Mouse (Mus musculus): ENCODE data around the gene Coro2b. TPM values are rescaled to one million over a fixed set of nuclear protein-coding genes. Genes with fewer than 3 reads are reported as not detected.

Coro2b gene
- total RNA-seq, 4 experiments from 2014 or later, result 12.4 to 20.2 (median 18.2) TPM

DNA sequence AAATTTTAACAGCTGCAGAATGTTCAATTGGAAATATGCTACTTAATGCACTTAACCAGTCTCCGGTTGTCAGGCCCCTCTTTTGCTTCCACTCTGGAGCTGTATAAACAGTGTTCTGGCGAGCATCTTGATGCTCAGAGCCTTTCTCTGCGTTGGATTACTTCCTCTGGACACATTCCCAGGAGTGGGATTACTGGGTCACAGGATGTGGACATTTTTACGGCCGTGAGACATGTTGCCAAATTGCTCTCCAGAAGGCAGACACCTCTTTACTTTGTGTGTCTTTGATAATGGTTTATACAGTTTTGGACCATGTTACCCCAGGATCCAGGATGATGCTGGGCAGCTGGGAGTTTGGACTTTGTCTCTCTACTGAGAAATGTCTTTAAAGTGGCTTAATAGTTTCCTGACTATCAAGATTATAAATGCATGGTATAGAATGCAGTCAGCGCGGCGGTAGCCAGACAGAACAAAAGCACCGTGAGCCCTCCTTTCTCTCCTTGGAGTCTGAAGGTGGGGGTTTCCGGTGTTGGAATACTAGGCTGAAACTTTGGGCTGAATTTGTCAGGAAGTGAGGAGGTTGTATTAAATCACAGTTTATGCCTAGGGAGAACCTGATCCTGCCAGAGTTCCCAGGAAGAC lies 23.2 kb downstream of the Coro2b start:
- no peak for DNase-seq

GRCm38 (mm10) chr9:62510530-62510936 lies 26.3 kb downstream of the Coro2b start:
- no peak for DNase-seq

DNA sequence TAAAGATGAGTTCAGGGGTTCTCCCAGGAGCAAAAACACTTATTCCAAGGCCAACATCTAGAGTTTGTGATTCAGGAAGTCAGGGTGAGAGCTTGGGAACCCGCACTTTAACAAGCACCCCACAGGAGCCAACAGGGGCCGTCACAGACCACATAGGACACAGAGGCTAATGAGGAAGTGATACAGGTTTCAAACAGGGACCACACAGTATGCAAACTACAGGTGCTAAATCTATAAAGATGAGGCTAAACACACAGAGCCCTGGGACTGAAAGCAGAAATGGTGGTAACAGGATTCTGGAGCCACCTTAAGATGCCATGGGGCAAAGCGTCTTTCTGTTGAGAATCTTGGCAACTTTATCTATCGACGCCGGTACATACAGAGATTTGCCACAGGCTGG lies 27.2 kb downstream of the Coro2b start:
- no peak for DNase-seq

GRCm38 (mm10) chr9:62508740-62509524 lies 27.9 kb downstream of the Coro2b start:
- no peak for DNase-seq

DNA sequence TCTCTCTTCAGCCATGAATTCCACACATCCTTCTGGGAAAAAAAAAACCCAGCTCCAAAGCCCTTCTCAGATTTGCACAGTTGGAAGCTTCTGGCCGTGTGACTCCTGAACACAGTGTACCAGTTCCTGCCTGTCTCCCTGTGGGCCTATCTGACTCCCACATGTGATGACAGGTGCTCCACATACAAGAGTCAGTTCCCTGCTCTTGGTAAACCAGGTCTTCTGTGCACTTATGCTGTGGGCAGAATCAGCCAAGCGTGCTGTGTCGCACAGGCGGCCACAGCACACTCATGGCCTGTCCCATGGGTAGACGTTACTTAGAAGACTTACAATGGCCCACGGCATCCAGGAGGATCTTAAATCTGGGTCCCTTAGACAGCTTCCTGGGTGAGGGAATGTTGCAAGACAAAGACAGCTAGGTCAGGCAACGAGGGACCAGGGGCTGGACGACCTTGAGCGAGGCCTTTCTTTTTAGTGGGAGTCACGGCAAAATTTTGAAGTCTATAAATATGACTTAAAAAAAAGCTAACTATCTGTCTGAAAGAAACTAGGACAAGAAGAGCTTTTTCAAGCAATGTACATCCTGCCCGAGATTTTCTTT lies 30.3 kb downstream of the Coro2b start:
- no peak for DNase-seq

DNA sequence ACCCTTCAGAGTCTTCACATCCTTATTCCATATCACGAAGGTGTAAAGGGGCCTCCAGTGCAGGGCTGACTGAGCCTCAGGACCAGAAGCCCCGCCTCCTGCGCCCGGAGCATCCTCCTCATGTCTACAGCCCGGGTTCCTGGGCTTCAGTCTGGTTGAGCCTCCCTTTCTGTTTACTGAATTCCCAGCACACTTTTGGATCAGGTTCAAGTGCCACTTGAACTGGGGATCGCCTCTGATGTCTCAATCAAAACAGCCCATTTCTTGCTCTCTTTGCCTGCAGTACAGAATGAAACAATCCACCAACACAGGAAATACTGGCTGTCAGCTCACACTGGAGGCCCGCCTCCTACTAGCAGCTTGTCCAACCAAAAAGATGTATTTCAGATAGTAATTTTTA lies 32.7 kb downstream of the Coro2b start:
- no peak for DNase-seq

DNA sequence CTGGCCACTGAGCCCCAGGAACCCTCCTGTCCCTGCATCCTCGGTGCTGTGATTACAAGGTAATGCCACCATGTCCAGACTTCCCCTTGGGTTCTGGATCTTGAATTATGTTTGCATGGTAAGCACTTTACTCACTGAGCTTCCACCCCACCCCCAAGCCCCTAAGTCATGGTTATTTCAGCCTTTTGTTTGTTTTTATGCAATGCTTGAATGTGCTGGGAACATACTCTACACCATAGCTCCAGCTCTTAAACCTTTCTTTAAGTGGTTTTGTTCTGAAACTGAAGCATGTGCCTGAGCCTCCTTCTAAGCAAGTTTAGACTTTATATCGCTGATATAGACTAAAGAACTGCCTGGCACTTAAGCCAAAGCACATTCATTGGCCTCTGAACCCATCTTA lies 34.5 kb downstream of the Coro2b start:
- DNase-seq, result no peak

DNA sequence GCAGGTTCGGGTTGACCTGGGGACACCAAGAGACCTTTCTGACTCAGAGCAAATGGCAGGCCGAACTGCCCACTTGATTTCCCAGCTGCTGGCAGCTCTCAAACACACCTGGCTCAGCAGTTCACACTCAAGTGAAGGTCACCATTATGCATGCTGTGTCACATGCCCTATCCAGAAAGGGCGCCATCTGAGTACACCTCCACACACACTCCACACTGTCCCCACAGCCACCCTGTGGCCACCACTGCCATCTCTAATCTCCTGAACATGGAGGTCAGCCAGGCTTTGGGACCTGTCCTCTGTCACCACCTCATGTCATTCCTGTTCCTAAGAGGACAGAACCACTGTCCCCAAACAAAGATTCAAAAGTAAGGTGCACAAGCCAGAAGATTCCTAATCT lies 35.3 kb downstream of the Coro2b start:
- DNase-seq, result no peak

- DNase-seq, result no peak
Measured at GRCm38 (mm10) chr9:62500007-62500406, 36.8 kb downstream of the Coro2b start.

- DNase-seq, result no peak
Measured at GRCm38 (mm10) chr9:62498945-62499344, 37.9 kb downstream of the Coro2b start.

- DNase-seq, result no peak
Measured at GRCm38 (mm10) chr9:62497135-62498092, 39.4 kb downstream of the Coro2b start.

DNA sequence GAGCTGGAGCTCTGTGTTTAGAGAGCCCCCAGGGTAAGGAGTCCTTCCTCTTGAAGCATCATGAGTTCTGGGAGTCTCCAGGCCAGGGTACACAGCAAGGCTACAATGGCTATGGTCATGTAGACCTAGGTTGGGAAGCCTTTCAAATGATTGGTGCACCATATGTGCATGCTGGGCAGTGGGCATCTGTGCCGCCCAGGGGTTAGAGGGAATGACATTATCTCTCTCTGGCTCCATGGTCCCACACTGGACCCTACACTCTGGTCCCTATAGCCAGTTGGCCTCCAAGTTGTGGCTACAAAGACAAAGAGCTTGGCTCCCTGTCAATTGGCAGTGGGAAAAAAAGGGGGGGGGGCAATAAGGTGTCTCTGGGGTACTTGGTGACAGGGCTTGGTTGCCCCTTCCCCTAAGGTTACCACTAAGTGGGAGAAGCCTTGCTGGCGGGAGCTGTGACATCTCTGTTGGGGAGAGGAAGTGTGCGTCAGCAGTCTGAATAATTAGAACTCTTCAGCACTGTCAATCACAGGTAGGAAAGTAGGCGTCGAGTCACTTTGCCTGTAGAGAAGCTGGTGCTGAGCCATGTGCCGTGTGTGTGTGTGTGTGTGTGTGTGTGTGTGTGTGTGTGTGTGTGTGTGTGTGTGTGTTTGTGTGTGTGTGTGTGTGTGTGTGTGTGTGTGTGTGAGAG lies 44.4 kb downstream of the Coro2b start:
- DNase-seq, result no peak

DNA sequence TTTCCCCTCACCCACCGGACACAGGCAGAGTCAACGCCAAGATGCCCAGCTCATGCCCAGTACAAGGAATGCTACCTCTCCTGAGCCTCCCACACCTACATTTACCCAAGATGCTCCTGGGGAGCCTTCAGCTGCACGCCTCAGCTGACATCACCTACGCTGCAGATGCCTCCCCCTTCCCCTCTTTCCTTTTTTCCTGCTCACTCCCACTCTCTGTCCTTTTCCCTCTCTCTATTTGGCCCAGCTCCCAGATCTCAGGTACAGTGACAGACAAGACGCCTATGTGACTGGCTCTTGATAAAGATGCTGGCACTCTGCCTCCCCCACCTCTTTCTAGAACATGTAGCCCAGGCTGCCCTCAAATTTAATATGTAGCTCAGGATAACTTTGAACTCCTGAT lies 45.2 kb downstream of the Coro2b start:
- no peak for DNase-seq

GRCm38 (mm10) chr9:62491104-62491503 lies 45.7 kb downstream of the Coro2b start:
- DNase-seq, result no peak

GRCm38 (mm10) chr9:62484107-62484506 lies 52.7 kb downstream of the Coro2b start:
- DNase-seq, result no peak

DNA sequence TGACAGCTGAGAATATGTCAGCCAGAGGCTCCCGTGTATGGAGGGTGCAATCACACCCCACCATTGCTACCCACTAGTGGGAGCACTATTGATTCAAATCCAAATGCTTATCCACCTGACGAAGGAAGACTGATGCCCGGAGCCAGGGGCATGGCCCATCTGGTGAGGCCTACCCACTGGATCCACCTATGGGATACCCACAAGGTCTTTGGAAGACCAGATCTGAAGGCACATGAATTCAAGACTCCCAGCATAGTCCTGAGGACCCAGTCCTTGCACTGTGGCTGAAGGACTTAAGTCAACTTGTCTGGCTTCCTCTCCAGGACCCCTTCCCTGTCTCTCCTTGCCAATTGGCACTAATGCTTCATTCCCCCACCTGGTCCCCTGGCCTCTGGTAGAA lies 54.1 kb downstream of the Coro2b start:
- no peak for DNase-seq

DNA sequence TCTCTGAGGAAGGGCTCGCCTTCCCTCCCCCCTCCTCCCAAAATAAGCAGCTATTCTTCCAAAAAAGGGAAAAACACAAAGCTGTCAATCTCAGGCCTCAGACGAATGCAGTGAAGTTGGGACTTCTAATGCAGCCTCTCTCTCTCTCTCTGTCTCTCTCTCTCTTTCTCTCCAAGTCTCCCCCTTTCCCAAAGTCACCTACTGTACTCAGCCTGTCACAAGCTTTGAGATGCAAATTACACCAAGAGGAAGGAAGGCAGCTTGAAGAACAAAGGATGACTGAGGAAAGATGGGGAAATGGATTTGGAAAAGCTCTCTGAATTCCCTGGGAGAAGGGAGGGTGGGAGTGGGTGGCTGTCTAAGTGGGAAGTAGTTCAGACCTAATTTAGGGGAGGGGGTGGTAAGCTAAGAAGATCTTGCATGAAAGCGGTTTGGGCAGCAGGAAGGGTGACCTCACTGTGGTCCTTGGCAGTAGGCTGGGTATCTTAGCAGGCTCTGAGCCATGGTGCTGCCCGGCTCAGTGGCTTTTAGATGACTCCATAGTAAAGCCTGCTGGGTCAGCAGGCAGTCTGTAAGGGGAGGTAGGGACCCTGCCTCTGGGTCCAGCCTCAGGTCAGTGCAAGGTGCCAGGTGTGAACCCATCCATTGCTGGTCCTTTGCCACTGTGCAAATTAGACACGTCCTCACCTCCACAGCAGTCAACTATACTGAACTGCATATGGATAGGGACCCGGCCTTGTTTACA lies 55.8 kb downstream of the Coro2b start:
- DNase-seq, result no peak

DNA sequence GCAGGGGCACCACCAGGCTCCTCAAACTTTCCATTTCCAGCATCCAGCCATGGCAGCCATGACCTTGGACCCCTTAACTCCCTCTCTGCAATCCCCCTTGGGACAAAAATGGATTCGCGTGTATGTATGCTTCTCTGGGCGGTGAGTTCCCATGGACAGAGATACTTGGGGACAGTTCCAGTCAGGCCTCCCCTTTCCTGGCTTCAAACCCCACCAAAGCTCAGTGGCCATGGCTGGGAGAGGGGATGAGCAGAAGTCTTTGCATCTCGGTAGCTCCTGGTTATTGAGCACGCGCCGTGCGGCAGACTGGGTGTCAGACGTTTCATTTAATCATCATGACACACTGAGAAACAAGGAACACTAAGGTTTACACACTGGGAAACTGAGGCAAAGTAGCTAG lies 56.7 kb downstream of the Coro2b start:
- no peak for DNase-seq

- no peak for DNase-seq
Measured at GRCm38 (mm10) chr9:62476782-62477487, 59.9 kb downstream of the Coro2b start.

DNA sequence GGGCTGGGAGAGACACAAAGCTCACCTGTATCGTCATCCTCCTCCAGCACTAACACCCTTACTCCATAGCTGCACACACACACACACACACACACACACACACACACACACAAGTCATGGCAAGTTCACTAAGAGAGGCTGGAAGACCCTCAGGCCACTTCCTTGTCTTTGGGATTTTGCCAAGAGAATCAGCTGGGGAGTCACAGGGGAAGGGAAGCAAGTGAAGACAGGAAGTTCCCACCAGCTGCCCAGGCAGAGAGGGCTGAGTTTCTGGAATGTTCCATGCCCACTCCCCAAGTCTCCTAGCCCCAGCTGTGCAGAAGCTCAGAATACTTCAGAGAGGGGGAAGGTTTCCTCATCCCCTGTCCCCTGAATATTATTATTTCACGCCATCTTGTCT lies 62.6 kb downstream of the Coro2b start:
- no peak for DNase-seq
